Mouse (Mus musculus) adrenal gland, postnatal 14 days (tissue): ENCODE results near the gene Psen1. TPM values are rescaled to one million over a fixed set of nuclear protein-coding genes. Genes with fewer than 3 reads are reported as not detected.

Experiments used
- DNase-seq: peaks from one replicate; pipeline ENCODE4 v3.0.0; 2021; ENCODE audit warnings: mixed read lengths
- long read RNA-seq, 2 experiments: library from polyadenylated mRNA; stranded (forward); transcript quantifications; one replicate each; pipeline ENCODE4 v2.0.0; 2021
- total RNA-seq: library from RNA; stranded (reverse); gene quantifications from 2 replicates; pipeline ENCODE4 v1.2.3, GENCODE M21; 2021

Gene Psen1
- total RNA-seq: 53.6 and 62.6 TPM in 2 replicates
- long read RNA-seq, experiment 1, transcript Psen1-201 (12 exons, 2,690 nt): major isoform, 66 of 72 reads
- long read RNA-seq, experiment 1, partial matches to known transcripts: 3 of 72 reads
- long read RNA-seq, experiment 1, other reads (novel, unspliced or antisense): 3 of 72 reads
- long read RNA-seq, experiment 2, transcript Psen1-201 (12 exons, 2,690 nt): major isoform, 41 of 50 reads
- long read RNA-seq, experiment 2, partial matches to known transcripts: 4 of 50 reads
- long read RNA-seq, experiment 2, other reads (novel, unspliced or antisense): 5 of 50 reads

- peak; percentile 98 for DNase-seq
These were observed at the start of gene Psen1 for GRCm38 (mm10) chr12:83687934-83688315. Gene Psen1, plus strand, starts transcription at chr12:83688152.

- no peak for DNase-seq
These were observed 46.7 kb upstream of the Psen1 start for GRCm38 (mm10) chr12:83641233-83641632.

GRCm38 (mm10) chr12:83643116-83643515, 44.8 kb upstream of the Psen1 start:
- no peak for DNase-seq

- DNase-seq: no peak
These were observed 37.6 kb upstream of the Psen1 start for GRCm38 (mm10) chr12:83650346-83650745.

- DNase-seq: no peak
These were observed 36.5 kb upstream of the Psen1 start for GRCm38 (mm10) chr12:83651414-83651813.

- no peak for DNase-seq
These were observed 2.5 kb upstream of the Psen1 start for GRCm38 (mm10) chr12:83685466-83685865.

- DNase-seq: no peak
These were observed 1.2 kb upstream of the Psen1 start for GRCm38 (mm10) chr12:83686575-83687350.

GRCm38 (mm10) chr12:83688316-83689086, 549 bp downstream of the Psen1 start:
- DNase-seq: peak; percentile 75

- DNase-seq: no peak
These were observed 1.1 kb downstream of the Psen1 start for GRCm38 (mm10) chr12:83689087-83689432.

- no peak for DNase-seq
These were observed 6.1 kb downstream of the Psen1 start for GRCm38 (mm10) chr12:83694011-83694410.

- no peak for DNase-seq
These were observed 6.7 kb downstream of the Psen1 start for GRCm38 (mm10) chr12:83694669-83695068.

- DNase-seq: no peak
These were observed 10.7 kb downstream of the Psen1 start for GRCm38 (mm10) chr12:83698637-83699036.

GRCm38 (mm10) chr12:83701608-83702007, 13.7 kb downstream of the Psen1 start:
- DNase-seq: no peak

- no peak for DNase-seq
These were observed 14.8 kb downstream of the Psen1 start for GRCm38 (mm10) chr12:83702796-83703195.

GRCm38 (mm10) chr12:83706951-83707350, 19.0 kb downstream of the Psen1 start:
- DNase-seq: no peak

- no peak for DNase-seq
These were observed 20.5 kb downstream of the Psen1 start for GRCm38 (mm10) chr12:83708160-83709092.

- no peak for DNase-seq
These were observed 22.0 kb downstream of the Psen1 start for GRCm38 (mm10) chr12:83709934-83710333.

- peak; percentile 53 for DNase-seq
These were observed 25.8 kb downstream of the Psen1 start for GRCm38 (mm10) chr12:83713749-83714148.

- DNase-seq: peak; percentile 84
These were observed 28.6 kb downstream of the Psen1 start for GRCm38 (mm10) chr12:83716416-83717184.

GRCm38 (mm10) chr12:83719431-83719830, 31.5 kb downstream of the Psen1 start:
- no peak for DNase-seq

- no peak for DNase-seq
These were observed 33.3 kb downstream of the Psen1 start for GRCm38 (mm10) chr12:83721281-83721680.
